Mouse (Mus musculus) adrenal gland, postnatal 25 days (tissue): ENCODE measurements around the gene Tgm2. TPM values are rescaled to one million over a fixed set of nuclear protein-coding genes. Genes with fewer than 3 reads are reported as not detected.

ENCODE experiments used
- DNase-seq: peaks from one replicate; pipeline ENCODE4 v3.0.0; 2021; ENCODE audit warnings: mixed read lengths
- long read RNA-seq: library from polyadenylated mRNA; stranded (forward); transcript quantifications from one replicate; pipeline ENCODE4 v2.0.0, GENCODE M21; 2021
- total RNA-seq: library from RNA; stranded (reverse); gene quantifications from 2 replicates; pipeline ENCODE4 v1.2.3, GENCODE M21; 2021

Gene Tgm2
- 33.4 and 33.5 TPM in 2 replicates for total RNA-seq
- long read RNA-seq, transcript Tgm2-201 (13 exons, 3,596 nt), result major isoform, 38 of 76 reads
- long read RNA-seq, partial matches to known transcripts, result 21 of 76 reads
- long read RNA-seq, other reads (novel, unspliced or antisense), result 17 of 76 reads

DNA sequence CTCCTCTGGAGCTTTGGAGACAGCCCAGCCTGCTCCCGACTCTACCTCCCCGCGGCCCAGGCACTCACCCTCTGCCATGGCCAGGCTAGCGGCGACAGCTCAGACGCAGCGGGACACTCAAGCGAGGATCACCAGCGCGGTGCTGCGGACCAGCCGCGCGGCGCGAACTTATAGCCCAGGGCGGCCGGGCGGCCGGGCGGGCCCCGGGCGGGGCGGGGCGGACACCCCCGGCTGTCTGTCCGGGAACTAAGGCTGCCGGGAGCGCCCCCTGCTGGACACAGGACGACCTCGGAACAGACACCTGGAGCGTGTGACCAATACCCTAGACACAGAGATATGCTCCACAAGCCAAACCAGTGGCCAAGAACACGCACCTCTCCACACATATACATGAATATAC, at the start of gene Tgm2:
Gene Tgm2 (minus strand): TSS at position 214 of the 400 bp plus-strand sequence.
- peak; percentile 95 for DNase-seq

DNA sequence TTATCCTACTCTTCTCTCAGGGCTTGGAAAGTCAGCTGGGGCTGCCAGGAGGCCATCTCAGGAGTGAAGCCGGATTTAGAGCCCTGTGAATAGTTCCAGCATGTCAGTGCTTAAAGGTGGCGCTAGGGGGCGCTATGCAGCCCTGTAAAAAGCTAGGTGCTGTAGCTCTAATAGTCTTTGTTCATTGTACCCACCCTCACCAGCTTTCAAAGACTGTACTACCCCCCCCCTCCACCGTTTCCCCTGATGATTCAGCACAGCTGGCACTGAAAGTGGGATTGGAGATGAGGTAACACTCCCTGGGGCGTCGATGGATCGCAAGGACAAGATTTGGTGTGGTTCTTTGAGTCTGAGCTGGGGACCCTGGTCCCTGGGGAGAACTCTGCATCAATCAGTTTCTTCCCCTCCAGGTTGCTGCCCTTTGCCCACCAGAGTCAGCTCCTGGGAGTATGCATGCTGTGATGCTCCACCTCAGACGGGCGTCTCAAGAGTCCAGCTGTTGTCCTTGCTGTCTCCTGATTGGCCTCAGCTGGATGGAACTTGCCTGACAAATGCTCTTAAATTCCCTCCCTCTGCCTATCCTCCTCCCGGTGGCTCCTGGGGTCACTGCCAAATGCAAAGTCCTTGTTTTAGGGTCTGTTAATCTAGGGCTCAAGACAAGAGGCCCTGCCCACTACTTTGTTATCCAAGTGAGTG, 48.9 kb upstream of the Tgm2 start:
- peak; percentile 60 for DNase-seq

DNA sequence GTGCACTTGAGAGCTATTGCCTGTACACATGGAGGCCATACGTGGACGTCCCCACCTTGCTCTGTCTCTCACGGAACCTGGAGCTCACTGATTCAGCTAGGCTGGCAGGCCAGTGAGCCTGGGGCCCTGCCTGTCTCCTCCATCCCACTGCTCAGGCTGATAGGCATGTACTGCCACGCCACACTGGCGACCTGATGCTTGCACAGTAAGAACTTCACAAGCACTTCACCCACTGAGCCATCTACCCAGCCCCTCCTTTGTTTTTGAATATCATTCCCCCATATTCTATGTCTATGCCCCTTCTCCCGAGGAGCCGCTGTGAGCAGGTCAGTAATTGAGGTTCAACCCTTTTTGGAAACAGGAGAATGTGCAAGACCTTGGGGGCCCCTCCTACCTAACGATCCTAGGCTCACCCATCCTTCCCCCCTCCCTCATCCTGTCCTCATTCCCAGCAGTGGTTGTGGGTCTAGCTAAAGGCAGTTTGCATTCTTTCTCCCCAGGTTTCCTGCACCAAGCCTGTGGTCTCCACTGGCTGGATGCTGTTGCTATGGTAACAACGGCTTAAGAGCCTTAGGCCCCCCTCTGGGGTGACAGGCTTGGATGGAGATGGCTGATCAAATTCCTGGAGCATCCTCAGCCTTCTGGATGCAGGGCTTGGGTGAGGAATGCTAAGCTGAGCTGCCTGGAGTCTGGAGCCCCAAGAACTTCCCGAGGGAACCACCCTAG, 47.5 kb upstream of the Tgm2 start:
- DNase-seq, result no peak

DNA sequence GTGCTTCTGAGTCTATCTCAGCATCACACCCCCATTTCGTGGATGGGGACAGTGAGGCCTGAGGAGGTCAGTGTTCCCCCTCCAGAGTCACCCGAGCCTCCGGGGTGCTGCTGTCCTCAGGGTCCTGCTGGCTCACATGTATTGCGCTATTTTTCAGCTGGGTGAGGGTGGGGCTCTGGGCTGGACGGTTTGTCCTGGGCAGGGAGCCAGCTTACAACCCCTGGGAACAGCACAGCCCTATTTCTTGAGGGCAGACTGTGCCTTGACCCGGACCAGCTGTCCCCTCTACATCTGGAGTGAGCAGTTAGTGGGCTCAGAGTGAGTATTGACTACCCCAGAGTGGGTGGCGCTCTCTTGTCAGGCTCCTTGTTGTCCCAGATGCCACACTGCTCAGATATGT, 44.9 kb upstream of the Tgm2 start:
- peak; percentile 45 for DNase-seq

DNA sequence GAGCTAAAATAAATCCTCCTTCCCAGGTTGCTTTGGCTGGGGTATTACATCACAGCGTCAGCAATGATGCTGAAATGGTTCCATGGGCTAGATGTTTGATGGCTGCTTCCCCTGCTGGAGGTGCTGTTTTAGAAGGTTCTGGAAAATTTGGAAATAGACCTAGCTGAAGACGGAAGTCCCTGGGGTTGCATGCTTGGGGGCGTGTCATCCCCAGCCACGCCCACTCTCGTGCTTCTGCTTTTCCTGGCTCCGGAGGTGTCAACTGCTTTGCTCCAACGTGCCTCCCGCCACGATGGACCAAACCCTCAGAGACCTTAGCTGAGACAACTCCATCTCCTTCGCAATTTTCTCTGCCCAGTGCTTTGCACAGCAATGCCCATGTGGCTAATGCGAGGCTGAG, 43.2 kb upstream of the Tgm2 start:
- DNase-seq, result no peak

DNA sequence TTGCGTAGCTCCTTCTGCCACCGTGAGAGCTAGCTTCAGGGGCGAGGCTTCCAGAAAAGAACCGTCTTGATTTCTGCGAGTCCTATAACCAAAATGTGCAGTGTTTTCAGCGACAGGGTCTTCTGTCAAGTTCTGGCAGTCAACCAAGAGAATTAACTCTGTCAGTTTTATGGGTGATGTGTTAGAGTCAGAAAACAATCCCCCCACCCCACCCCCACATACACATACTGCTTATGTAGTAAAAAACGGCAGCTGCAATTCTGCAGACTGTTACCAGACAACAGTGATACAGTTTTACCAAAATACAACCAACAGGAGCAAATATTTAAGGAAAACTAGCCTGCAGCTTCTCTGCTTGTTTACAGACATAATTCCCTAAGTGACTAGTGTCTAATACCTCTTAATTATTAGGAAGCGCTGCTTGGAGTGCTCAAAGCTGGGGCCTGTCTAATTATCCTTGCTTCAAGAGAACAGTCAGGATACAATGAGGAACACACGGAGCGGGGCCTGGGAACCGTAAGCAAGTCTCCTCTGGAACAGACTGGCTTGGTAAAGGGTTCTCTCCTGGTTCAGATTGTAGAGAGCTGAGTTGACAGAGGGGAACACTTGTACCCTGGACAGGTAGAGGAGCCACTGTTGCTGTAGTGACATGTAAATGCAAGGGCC, 40.1 kb upstream of the Tgm2 start:
- no peak for DNase-seq

DNA sequence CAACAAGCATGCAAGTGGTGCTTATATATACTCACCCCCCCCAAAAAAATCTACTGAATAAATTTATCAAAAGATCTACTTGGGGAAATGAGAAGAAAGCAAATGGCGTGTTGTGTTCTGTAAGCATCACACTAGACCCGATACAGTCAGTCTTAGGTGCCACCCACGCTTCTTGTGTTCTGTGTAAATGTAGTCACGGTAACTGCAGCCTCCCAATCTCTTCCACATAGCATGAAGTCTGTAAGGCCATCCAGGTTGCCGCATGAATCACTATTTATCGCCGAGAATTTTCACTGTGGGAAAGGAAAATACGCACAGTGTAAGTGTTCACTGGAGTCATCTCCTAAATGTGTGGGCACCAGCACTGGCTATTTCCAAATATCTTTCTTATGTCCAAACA, 37.0 kb upstream of the Tgm2 start:
- DNase-seq, result no peak

DNA sequence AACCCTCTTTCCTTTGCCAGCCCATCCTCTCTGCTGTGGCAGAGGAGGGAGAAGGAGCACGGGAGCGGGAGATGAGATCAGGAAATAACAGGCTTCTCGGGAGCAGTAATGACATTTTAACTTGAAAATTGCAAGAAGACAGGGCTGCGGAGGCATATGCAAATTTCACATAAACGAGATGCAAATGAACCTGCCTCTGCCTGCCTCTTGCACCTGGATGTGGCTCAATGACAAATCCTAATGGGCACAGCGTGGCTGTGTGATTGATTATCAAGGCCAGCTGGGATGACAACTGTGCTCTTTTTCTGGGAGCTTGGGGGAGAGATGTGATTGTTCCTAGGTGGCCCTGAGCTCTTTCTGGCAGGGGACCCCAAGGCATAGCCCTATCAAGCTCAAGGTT, 35.7 kb upstream of the Tgm2 start:
- DNase-seq, result no peak

DNA sequence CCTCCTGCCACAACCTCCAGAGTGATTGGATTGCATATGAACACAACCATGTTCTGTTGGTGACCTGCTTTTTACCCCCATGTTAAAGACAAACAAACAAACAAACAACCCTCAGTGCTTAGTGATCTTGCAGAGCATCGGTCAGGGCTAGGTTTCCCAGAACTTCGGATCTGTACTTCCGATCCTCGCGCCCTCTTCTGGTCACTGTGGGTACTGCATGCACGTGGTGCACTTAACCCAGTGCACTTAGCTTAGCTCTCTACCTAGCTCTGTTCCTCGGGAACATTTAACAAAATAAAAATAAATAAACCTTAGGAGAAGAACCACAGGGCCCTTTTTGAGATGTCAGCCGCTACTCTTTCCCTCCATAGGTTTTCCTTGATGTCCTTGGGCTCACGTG, 34.6 kb upstream of the Tgm2 start:
- DNase-seq, result peak; percentile 41

DNA sequence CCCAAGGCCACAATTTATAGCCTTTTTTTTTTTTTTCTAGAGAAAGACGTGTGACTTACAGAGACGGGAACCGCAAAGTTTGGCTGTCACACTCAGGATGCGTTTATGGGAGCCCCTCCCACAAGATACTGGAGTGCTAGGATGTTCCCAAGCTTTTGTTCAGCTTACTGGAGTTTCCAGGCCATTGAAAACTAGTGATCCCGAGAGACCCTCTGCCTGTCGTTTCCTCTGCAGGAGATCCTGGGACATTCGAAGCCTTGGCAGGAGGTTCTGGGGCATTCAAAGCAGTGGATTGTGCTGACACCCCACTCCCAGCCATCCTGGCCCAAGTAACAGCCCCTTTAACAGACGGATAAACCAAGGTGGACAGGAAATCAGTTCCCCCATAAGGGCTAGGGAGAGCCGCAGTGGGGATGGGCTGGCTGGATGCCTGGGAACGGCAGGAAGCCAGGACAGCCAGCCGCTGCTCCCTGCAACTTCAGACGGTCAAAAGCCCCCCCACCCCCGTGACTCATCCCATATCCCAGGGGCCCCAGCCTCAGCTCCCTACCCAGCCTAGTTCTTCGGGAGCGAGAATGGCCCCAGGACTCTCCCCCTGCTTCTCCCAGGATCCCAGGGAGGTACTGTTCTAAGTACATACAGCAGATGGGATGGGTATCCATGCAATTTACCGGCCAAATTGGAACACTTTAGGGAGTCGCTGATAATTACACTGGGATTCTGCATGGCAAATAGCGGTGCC, 33.3 kb upstream of the Tgm2 start:
- peak; percentile 30 for DNase-seq

DNA sequence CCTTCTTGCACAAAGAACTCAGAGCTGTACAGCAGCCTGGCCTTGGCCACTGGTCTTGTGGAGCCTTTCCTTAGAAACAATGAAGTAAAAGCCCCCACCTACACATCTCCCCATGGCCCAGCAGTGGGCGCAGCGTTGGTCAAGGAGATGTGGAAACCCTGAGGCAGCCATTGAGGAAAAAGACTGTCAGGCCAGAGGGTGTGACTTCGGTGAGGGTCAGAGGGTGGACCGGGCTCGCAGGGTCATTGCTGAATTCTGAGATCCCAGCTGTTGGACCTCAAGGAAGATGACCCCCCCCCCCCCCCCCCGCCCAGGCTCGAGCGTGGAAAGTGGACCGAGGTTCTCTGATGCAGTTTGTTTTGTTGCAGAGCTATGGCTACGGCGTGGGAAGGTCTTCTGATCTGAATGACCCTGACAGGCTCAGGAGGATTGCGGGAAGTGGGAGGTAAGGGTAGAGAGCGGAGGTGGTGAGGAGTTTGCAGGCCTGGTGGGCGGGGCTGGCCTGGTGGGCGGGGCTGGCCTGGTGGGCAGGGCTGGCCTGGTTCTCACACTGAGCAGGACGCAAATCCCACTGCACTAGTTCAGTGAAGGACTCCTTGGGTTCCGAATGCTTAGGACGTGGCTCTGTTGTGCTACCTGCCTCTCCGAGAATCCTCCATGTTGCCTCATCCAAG, 32.6 kb upstream of the Tgm2 start:
- DNase-seq, result peak; percentile 84

DNA sequence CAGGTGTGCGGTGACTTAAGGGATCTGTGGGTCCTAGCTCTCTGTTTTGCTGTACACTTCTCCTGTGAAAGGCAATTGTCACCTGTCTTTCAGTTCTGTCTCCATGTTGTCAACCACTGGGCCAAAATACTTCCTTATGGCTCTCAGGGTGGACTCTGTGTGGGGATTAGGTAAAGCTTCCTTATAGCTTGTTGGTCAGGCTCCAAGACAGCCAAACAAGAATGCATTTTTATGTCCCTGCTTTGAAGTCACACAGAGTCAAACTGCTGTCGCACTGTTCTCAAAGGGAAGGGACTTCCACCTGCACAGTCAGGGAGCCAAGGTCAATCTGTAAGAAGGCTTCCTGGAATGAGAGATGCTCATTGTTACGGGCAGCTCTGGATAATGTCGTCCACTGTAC, 31.9 kb upstream of the Tgm2 start:
- DNase-seq, result no peak

DNA sequence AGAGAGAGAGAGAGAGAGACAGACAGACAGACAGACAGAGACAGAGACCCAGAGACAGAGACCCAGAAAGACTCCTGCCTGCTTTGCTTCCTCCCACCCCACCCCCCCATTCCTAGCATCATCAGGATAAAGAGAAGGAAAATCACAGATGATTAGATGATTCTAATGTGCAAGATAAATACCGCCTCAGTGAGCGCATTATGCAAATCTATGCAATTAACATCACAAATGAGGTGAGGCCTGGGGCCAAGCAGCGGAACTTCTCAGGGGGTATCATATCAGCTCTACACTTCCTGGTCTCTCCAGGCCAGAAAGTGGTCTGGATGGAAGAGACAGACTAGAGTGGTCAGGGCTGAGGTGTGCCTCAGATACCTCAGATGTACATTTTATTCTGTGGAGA, 31.3 kb upstream of the Tgm2 start:
- DNase-seq, result no peak

DNA sequence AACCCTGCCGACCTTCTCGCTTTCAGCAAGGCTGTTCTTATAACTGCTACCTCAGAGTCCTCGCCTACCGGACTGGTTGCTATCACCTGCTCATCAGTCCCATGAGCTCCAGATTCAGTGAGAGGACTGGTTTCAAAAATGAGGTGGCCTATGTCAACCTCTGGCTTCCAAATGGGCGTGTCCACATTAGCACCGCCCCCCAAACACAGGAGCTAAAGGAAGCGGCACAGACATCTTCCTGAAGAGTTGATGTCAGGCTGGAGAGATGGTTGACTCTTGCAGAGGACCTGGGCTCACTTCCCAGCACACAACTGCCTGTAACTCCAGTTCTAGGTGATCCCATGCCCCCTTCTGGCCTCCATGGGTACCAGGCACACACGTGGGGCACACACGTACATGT, 30.5 kb upstream of the Tgm2 start:
- no peak for DNase-seq

DNA sequence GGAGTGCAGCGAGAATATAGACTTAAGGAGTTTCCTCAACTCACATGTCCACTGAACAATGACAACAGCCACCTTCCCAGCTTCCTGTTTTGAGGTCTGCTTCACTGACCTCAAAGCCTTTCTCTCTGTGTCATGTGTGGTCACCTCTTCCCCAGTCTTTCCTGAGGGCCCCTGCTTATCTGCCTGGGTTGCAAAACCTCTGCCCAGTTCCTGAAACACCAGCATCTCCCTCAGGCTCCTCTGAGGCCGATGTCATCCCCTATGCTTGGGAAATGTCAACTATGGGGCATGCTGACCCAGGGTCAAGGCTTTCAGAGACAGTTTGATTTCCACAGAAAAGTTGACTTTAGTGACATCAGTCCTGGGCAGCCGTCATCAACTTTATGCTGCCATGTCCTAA, 29.2 kb upstream of the Tgm2 start:
- DNase-seq, result no peak

DNA sequence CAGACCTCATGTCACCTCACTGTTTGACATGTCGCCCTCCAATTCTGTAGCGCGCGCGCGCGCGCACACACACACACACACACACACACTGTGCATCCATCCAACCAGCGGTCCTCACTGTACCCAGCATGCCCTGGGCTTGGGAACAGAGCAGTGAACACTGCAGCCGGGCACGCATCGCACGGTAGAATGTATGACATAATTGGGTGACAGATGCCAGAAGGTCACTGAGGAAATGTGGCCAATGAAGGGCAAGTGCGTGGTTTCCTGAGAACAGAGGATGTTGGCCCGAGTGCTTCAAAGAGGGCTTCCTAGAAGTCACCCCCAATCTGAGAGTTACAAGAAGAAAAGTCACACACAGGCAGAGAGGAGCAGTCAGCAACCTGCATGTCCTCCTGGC, 28.7 kb upstream of the Tgm2 start:
- no peak for DNase-seq

DNA sequence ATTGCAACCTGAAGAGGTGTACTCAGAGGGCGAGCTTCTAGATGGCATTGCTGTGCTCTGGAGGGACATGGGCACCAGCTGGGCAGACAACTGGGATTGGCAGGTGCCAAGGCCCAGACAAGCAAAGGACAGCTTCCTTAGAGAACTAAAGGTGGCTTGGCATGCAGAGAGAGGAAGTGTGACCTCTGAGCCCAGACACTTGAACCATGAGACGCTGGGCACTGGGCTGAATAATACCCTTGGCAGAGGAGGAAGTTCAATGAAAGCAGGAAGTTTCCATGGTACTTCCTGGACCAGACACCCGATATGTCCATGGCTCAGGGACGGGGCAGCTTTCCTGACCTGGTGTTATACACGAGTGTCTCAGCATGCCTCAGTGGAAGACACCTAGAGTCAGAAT, 28.2 kb upstream of the Tgm2 start:
- DNase-seq, result no peak

DNA sequence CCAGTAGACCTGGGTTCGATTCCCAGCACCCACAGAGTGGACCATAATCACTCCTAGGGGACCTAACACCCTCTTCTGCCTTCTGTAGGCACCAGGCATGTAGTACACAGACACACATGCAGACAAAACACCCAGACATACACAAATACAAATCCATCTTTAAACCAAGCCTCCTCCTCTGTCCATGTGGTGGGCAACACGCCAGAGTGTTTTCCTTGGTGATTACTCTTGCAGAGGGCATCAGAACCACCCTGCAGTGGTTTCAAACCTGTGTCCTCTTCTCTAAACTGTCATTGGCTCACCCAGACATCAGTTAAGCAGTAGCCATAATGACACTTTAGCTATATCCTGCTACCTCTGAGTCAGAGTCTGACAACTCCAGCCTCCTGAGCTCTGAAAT, 24.2 kb upstream of the Tgm2 start:
- peak; percentile 56 for DNase-seq

DNA sequence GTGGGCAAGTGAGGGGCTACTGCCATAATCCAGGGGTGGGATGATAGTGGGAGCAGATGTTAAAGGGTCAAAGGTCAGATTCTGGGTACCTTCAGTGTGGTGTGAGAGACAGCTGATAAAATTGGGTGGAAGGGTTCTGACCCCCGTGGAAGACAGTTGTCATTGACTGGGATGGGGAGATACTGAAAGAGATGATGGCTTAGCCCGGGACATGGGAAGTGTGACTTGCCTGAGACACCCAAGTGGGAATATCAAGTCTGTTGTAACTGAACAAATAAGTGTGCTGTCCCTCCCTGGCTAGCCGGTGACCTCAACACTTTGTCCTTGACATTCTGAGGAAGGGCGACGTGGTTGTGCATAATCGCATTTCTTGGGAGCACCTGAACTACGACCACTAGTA, 23.5 kb upstream of the Tgm2 start:
- no peak for DNase-seq

DNA sequence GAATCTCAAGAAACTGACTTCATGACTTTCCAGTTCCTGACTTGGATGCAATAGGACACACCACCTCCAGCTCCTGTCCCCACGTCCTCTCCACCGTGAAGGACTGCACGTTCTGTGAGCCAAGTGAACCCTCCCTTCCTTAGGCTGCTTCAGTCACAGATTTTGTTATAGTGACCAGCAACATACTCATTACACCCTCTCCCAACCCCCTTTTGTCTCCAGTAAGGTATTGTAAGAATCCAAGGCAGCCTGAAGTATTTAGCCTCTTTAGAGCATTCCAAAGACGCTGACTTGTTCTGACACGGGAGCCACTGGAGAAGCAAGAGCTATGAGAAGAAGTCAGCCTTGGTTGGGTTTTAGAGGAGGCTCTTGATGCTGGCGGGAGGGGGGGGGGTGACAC, 23.1 kb upstream of the Tgm2 start:
- DNase-seq, result no peak

DNA sequence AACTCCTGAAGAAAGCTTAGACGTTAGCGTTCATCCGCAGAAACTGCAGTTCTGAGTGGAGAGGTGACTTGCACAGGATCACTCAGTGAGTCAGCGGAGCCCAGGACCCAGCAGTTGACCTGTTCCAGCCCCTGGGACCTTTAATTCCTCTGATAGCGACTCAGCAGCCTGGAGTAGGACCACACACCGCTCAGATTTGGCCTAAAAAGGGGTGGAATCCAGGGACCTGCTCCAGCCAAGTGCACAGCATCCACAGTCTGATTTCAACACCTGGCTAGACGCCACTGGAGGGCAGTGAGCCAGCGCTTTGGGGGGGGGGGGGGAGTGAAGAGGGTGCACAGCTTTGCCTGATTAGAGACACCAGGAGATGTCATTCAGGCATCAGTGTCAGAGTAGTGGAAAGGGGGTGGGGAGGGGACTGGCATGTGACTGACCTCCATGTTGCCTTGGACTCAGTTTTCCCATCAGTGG, 22.5 kb upstream of the Tgm2 start:
- peak; percentile 33 for DNase-seq
